Mouse (Mus musculus) intestine, embryonic 14.5 days (tissue): Measurements from ENCODE around the gene Tent5b. TPM values are rescaled to one million over a fixed set of nuclear protein-coding genes. Genes with fewer than 3 reads are reported as not detected.

Experiments used
- ATAC-seq: fragments of 200-750 bp; cut with Nextera tagmentation; replicated peaks from 2 replicates; pipeline ENCODE4 v1.8.0; 2017; ENCODE audit warnings: low read depth, moderate number of reproducible peaks, moderate TSS enrichment, moderate library complexity; ENCODE audit not compliant: low FRiP score, low TSS enrichment
- DNase-seq: peaks from one replicate; pipeline ENCODE4 v3.0.0-alpha.2; 2018; ENCODE audit warnings: low spot score
- H3K27ac ChIP-seq: fragments of 300-500 bp; sonication (generic); 2 replicates; pipeline ENCODE4 v1.5.1; 2014; ENCODE audit warnings: low read depth, mild to moderate bottlenecking, control low read depth
- H3K27me3 ChIP-seq: fragments of 300-500 bp; sonication (generic); replicated peaks from 2 replicates; pipeline ENCODE4 v1.6.1; 2014; ENCODE audit warnings: low read length, control low read depth; ENCODE audit not compliant: control insufficient read depth, insufficient read depth
- H3K36me3 ChIP-seq: fragments of 300-500 bp; sonication (generic); 2 replicates; pipeline ENCODE4 v1.6.1; 2014; ENCODE audit warnings: low read length, control low read depth; ENCODE audit not compliant: control insufficient read depth, insufficient read depth
- H3K4me1 ChIP-seq: fragments of 300-500 bp; sonication (generic); replicated peaks from 2 replicates; pipeline ENCODE4 v1.6.1; 2014; ENCODE audit warnings: low read length, control low read depth, mixed read lengths; ENCODE audit not compliant: control insufficient read depth, insufficient read depth
- H3K4me2 ChIP-seq: fragments of 300-500 bp; sonication (generic); 2 replicates; pipeline ENCODE4 v1.6.1; 2014; ENCODE audit warnings: low read length
- H3K4me3 ChIP-seq: fragments of 300-500 bp; sonication (generic); 2 replicates; pipeline ENCODE4 v1.5.1; 2014; ENCODE audit warnings: low read depth, low read length, control low read depth, mixed read lengths
- H3K9ac ChIP-seq: fragments of 300-500 bp; sonication (generic); 2 replicates; pipeline ENCODE4 v1.6.1; 2014; ENCODE audit warnings: mild to moderate bottlenecking, low read length
- H3K9me3 ChIP-seq: fragments of 300-500 bp; sonication (generic); 2 replicates; pipeline ENCODE4 v1.6.1; 2016; ENCODE audit warnings: low read length, control low read depth; ENCODE audit not compliant: control insufficient read depth
- WGBS: fragments of 180-500 bp; shearing (Covaris S2); extraction: QIAGEN DNeasy Blood & Tissue Kit; methylation state at CpG from one replicate; pipeline ENCODE4 v1.1.7; 2014; 5-methylcytosine and 5-hydroxymethylcytosine counted together
- polyA plus RNA-seq: library from polyadenylated mRNA; unstranded; fragments of >200 nt; fragmentation: Nextera tagmentation; extraction: Ambion mirVana; gene quantifications from 2 replicates; pipeline ENCODE4 v1.2.1, GENCODE M21; 2014

Gene Tent5b
- polyA plus RNA-seq, 1 experiment from 2014 or later = 0.23 TPM

DNA sequence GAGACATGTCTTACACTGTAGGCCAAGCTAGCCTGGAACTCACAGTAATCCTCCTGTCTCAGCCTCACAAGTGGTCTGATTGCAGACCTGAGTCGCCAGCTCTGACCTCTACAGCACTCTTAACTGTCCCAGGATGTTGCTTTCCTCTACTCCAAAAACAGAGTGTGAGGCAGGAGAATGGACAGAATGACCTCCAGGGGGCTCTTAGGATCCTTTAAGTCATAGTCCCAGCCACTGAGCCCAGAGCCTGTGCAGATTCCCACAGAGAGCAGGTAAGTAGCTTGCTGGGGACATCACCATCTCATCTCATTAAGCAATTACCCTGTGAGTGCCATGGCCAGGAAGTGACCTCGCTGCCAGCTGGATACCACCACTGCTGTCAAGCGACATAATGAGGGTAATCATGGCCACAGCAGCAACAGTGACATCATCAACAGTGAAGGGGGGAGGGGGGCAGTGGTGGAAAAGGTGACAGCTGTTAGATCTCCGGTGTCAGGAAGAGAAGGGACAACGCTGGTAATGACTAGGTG is 19.1 kb upstream of the Tent5b start:
- 43% methylated on average over 5 of the region's 5 CpGs for WGBS
- Histone ChIP-seq H3K27ac (no peak overlapping the region), H3K9ac (no peak overlapping the region), H3K4me2 (no peak overlapping the region), H3K36me3 (no peaks in the 10 kb centered on the region), H3K27me3 (no peaks in the 10 kb centered on the region), H3K4me1 (no peaks in the 10 kb centered on the region; the same call in 1 of the 2 replicates), H3K9me3 (no peaks in the 10 kb centered on the region), H3K4me3 (no peak overlapping the region)
- ATAC-seq (no peak), DNase-seq (no peak)

DNA sequence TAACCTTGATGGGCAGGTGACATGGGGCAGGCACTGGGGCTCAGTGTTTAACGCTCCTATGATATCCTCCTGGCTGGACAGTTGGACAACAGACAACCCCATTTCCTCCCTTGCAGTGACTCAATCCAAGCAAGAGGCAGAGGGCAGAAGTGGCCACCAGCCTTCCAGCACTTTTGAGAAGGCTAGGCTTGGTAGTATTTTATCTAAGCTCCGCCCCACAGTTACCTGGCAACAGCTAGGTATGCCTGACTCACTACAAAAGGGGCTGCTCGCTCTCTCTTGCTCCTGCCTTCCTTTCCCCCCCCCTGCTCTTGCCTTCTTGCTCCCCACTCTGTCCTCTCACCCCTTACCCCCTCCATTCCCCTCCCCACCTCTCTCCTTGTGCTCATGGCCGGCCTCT is 18.6 kb upstream of the Tent5b start:
- peak; percentile 45; the same call in 1 of the 2 replicates for ATAC-seq

DNA sequence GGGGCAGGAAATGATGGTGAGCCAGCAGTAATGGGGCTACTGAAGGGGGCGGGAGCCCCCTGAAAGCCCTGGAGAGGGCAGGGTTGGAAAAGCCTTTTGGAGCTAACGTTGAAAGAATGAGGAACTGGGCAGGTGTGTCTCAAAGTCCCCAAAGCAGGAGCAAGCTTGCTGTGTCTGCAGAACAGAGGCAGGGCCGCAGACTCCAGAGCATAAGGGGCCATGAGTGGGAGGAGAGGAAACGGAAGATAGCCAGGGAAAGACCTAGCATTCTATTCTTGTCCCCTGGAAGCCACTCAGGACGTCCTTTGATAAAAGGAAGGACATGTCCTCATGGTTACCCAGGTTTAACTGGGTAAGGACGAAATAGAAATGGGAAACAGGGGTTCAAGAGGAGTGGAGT is 16.7 kb upstream of the Tent5b start:
- 50% methylated on average over 6 of the region's 6 CpGs for WGBS
- Histone ChIP-seq H3K4me1 (no peaks in the 10 kb centered on the region; the same call in 1 of the 2 replicates), H3K9ac (no peak overlapping the region), H3K36me3 (no peaks in the 10 kb centered on the region), H3K27ac (no peak overlapping the region), H3K9me3 (no peaks in the 10 kb centered on the region), H3K4me3 (no peak overlapping the region), H3K27me3 (no peaks in the 10 kb centered on the region), H3K4me2 (no peak overlapping the region)
- ATAC-seq (no peak), DNase-seq (no peak)

More for the DNA sequence above, 18.6 kb upstream of the Tent5b start:
- no peaks in the 10 kb centered on the region for H3K36me3 ChIP-seq
- WGBS = 78% methylated on average over 4 of the region's 4 CpGs
- H3K9me3 ChIP-seq = no peaks in the 10 kb centered on the region
- H3K4me1 ChIP-seq = no peaks in the 10 kb centered on the region; the same call in 1 of the 2 replicates
- DNase-seq = no peak
- H3K4me3 ChIP-seq = no peak overlapping the region
- H3K27ac ChIP-seq = no peak overlapping the region
- no peaks in the 10 kb centered on the region for H3K27me3 ChIP-seq
- H3K4me2 ChIP-seq = no peak overlapping the region
- no peak overlapping the region for H3K9ac ChIP-seq

DNA sequence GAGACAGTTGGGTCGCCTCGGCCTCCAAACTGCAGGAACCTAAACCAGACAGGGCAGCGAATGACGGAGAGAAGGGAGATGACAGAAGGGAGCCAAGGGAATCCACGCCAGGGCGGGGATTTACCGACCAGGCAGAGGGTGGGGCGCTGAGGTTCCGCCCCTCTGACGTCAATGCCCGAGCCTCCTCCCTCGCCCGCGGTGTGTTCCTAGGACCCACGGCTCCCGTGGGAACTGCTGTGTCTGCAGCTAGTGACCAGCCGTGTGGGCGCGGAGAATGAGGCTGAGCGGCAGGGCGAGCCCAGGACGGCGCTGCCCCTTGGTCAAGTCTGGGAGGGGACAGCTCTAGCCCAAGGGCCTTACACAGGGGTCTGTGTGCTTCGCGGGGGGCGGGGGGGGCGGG is 11.9 kb upstream of the Tent5b start:
- Histone ChIP-seq H3K9me3 (0 out of 2 replicates have a peak, but pooled peaks cover 3% of the 10 kb centered on the region), H3K4me3 (peak overlapping the region; percentile 54), H3K4me1 (peaks cover 4% of the 10 kb centered on the region; the same call in 1 of the 2 replicates), H3K27ac (no peak overlapping the region), H3K27me3 (no peaks in the 10 kb centered on the region), H3K4me2 (peak overlapping the region; percentile 95), H3K9ac (peak overlapping the region; percentile 38), H3K36me3 (no peaks in the 10 kb centered on the region)
- DNase-seq (peak; percentile 85), ATAC-seq (peak; percentile 81)
- WGBS = under 1% methylated on average over 26 of the region's 27 CpGs

DNA sequence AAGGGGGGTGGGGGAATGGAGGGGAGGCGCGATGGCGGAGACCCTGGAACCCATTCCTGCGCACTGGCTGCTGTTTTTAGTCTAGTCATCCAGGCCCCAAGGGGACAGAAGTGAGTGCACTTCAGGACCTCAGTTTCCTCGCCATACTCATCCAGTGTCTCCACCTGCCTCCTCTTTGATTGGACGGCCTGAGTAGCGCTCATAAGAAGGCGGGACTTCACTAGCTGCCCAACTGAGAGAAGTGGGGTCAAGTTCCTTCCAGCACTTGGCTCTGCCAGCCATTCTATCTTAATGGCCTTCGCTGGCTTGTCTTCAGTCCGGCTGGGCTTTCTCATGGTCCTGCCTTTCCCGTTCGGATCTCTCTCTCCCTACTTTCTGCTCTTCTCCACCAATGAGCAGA is 10.8 kb upstream of the Tent5b start:
- Histone ChIP-seq H3K36me3 (no peaks in the 10 kb centered on the region), H3K27ac (no peak overlapping the region), H3K4me1 (peaks cover 4% of the 10 kb centered on the region; the same call in 1 of the 2 replicates), H3K9ac (no peak overlapping the region), H3K4me2 (peak overlapping the region; percentile 31; the same call in 1 of the 2 replicates), H3K27me3 (no peaks in the 10 kb centered on the region), H3K9me3 (0 out of 2 replicates have a peak, but pooled peaks cover 3% of the 10 kb centered on the region), H3K4me3 (no peak overlapping the region)
- DNase-seq (no peak), ATAC-seq (no peak)
- 16% methylated on average over 12 of the region's 12 CpGs for WGBS

DNA sequence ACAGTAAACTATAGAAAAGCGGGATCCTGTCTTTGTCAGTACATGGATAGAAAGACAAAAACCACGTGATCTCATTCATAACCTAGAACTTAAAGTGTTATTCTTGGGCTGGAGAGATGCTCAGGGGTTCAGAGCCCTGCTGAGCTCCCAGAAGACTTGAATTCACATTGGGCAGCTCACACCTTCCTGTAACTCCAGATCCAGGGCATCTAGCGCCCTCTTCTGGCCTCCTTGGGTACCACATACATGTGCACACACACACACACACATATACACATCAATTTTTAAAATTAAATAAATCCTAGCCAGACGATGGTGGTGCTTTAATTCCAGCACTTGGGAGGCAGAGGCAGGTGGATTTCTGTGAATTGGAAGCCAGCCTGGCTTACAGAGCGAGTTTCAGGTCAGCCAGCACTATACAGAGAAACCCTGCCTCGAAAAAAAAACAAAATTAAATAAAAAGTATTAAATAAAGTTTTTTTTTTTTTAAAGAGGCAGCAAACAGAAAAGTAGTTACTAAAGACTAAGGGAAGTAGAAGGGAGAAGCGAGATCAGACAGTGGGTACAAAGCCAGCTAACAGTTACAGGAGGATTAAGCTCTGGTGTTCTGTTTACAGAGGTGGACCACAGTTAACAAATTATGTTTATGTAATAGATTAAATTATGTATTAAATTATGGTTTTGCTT is 8.7 kb upstream of the Tent5b start:
- ATAC-seq (no peak), DNase-seq (no peak)
- Histone ChIP-seq H3K4me2 (no peak overlapping the region), H3K4me1 (peaks cover 4% of the 10 kb centered on the region; the same call in 1 of the 2 replicates), H3K27me3 (peaks cover 4% of the 10 kb centered on the region; the same call in 1 of the 2 replicates), H3K9ac (no peak overlapping the region), H3K9me3 (0 out of 2 replicates have a peak, but pooled peaks cover 3% of the 10 kb centered on the region), H3K27ac (no peak overlapping the region), H3K4me3 (no peak overlapping the region), H3K36me3 (no peaks in the 10 kb centered on the region)
- 77% methylated on average over 7 of the region's 7 CpGs for WGBS

DNA sequence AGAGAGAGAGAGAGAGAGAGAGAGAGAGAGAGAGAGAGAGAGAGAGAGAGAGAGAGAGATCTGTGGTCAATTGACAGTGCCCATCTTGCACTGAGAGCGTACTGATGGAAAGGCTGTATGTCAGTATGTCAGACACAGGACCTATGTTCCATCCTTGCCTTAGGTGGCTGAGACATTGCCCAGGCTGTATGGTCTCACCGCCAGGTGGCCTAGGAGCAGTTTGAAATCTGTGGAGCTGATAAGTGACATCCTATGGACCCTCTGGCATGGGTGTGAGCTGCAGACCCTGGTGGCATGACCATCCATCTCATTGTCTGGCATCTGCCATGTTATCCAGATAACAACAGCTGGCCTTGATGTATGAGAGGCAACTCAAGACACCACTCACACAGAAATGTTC is 6.1 kb upstream of the Tent5b start:
- no peaks in the 10 kb centered on the region for H3K4me1 ChIP-seq
- 64% methylated on average over 2 of the region's 2 CpGs for WGBS

DNA sequence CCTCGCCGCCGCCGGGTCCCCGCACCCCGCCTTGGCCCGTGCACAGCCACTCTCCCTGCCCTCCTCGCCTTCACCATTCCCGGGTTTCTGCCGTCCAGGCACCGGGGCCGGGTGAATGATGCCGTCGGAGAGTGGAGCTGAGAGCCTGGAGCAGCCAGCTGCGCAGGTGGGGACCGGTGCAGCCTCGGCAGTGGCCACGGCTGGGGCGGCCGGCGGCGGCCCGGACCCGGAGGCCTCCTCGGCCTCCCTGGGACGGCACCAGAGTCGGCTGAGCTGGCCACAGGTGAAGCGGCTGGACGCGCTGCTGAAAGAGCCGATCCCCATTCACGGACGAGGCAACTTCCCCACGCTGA is 229 bp downstream of the Tent5b start:
- DNase-seq = no peak
- Histone ChIP-seq H3K4me3 (peak overlapping the region; percentile 38), H3K4me2 (peak overlapping the region; percentile 53), H3K36me3 (no peaks in the 10 kb centered on the region), H3K27ac (no peak overlapping the region), H3K9me3 (no peaks in the 10 kb centered on the region), H3K9ac (peak overlapping the region; percentile 25), H3K4me1 (peaks cover 8% of the 10 kb centered on the region), H3K27me3 (peaks cover 42% of the 10 kb centered on the region)
- 4% methylated on average over 34 of the region's 34 CpGs for WGBS
- peak; percentile 25 for ATAC-seq

More for the DNA sequence above, 6.1 kb upstream of the Tent5b start:
- Histone ChIP-seq H3K27ac (no peak overlapping the region), H3K4me2 (no peak overlapping the region), H3K36me3 (no peaks in the 10 kb centered on the region), H3K9me3 (0 out of 2 replicates have a peak, but pooled peaks cover 3% of the 10 kb centered on the region), H3K9ac (no peak overlapping the region), H3K4me3 (no peak overlapping the region), H3K27me3 (peaks cover 17% of the 10 kb centered on the region; the same call in 1 of the 2 replicates)
- no peak for DNase-seq
- no peak for ATAC-seq
